Mouse (Mus musculus): ENCODE measurements at regions not wholly inside any gene's neighbourhood (a gene's known extent, or its start where the extent isn't known, plus 50 kb on each side); places are given as distances from the start of the nearest gene placed in this dataset.

DNA sequence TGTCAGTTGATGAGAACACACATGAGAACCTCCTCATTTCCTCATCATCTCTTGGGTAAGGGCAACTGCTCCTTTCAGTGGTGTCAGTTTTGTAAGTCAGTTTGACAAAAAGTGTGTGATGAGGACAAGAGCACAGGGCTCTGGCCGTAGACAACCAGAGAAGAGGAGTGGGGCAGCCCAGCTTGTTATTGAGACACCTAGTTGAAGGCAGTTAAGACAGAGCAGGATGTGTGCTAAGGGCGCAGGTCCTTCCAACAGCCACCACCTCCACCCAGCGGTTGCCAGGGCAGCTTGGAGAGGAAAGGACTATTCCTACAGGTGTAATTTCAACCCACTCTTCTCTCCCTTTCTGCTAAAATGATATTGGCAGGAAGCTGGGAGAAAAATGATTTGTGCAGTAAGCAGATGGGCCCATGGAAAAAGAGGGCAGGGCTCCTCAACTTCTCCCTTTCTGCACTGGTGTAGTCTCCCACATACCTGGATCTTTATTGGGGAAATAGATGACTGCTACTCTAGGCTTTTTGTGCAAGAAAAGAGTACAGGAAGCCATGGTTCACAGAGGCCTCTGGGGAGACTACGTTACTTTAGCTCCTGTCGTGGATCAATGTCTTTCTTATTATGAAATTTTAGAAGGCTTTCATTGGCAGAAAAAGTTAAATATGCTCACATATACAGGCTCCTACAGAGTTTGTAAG is 231.3 kb upstream of the Cited2 start:
- DNase-seq (ENCODE audit: low read depth in 3 of 3, low spot score in 3 of 3) (no peak), ATAC-seq (ENCODE audit: insufficient read depth) (no peak)
- Histone ChIP-seq H3K4me1 (replicated peaks; ENCODE audit: control insufficient read depth in 2 of 2, insufficient read depth in 2 of 2, low read length in 1 of 2) (peaks cover 4 to 6% of the 10 kb centered on the region in 2 experiments; a peak in 3 of 4 replicates), H3K4me2 (ENCODE audit: low read depth) (no peak overlapping the region), H3K9ac (replicated peaks) (no peak overlapping the region), H3K36me3 (replicated peaks; ENCODE audit: control insufficient read depth, insufficient read depth, low read depth) (no peaks in the 10 kb centered on the region), H3K27me3 (ENCODE audit: control insufficient read depth, insufficient read depth, low read length) (no peaks in the 10 kb centered on the region), H3K27ac (no peak overlapping the region), H3K9me3 (ENCODE audit: control insufficient read depth, low read length) (no peaks in the 10 kb centered on the region), H3K4me3 (ENCODE audit: insufficient read depth in 1 of 2, low read depth in 2 of 2, low read length in 2 of 2) (no peak overlapping the region)
- TF ChIP-seq EP300 (IDR thresholded peaks at IDR 0.05; ENCODE audit: low read depth) (no peak), CTCF (IDR thresholded peaks at IDR 0.05; ENCODE audit: low read depth) (no peak)
- WGBS (ENCODE audit: insufficient replicate concordance), result 71% methylated on average over 5 of the region's 5 CpGs

DNA sequence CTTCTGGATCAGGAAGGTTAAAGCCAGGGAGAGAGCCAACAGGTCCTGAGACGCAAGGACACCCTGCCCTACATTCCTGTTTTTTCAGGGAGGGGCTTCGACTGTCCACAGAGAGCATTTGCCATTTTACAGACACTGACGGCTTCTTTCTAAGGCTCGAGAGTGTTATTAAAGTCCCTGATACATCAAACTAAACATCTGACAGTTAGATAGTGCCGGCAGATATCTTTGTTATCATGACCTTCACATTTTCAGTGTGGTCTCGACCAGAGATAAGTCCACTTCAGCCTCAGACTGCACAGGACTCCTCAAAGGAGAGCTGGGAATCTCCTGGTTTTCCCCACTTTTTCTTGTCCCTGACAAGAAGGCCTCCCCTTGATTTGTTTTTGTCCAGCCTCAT is 229.9 kb upstream of the Cited2 start:
- TF ChIP-seq CTCF (IDR thresholded peaks at IDR 0.05; ENCODE audit: low read depth), result no peak
- no peak overlapping the region for H3K4me3 ChIP-seq (ENCODE audit: insufficient read depth in 1 of 2, low read depth in 2 of 2, low read length in 2 of 2)
- 25% methylated on average over 6 of the region's 6 CpGs for WGBS (ENCODE audit: insufficient replicate concordance)
- H3K4me2 ChIP-seq (ENCODE audit: low read depth), result no peak overlapping the region
- H3K36me3 ChIP-seq (replicated peaks; ENCODE audit: control insufficient read depth, insufficient read depth, low read depth), result no peaks in the 10 kb centered on the region
- no peak overlapping the region for H3K9ac ChIP-seq (replicated peaks)
- H3K9me3 ChIP-seq (ENCODE audit: control insufficient read depth, low read length), result no peaks in the 10 kb centered on the region
- H3K27me3 ChIP-seq (ENCODE audit: control insufficient read depth, insufficient read depth, low read length), result no peaks in the 10 kb centered on the region
- no peak for DNase-seq (ENCODE audit: low read depth in 3 of 3, low spot score in 3 of 3)
- H3K4me1 ChIP-seq (replicated peaks; ENCODE audit: control insufficient read depth in 2 of 2, insufficient read depth in 2 of 2, low read length in 1 of 2), result peaks cover 4 to 6% of the 10 kb centered on the region in 2 experiments; a peak in 3 of 4 replicates
- no peak for ATAC-seq (ENCODE audit: insufficient read depth)
- no peak overlapping the region for H3K27ac ChIP-seq

DNA sequence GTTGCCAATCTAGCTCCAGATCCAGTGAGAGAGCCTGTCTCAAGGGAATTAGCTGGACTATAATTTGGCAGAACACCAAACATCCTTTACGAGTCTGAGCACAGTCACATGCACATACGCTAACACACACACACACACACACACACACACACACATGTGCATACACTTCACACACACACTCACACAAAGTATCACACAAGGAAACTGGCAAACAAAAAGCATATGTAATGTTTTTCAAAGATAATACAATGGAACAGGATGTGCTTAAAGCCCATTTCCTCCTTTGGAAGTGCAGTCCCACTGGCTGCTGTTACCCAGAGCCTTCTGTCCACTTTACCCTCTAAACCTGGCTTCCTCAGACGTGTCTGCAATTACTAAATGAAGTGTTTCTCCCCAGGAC is 226.2 kb upstream of the Cited2 start:
- no peak for TF ChIP-seq EP300 (IDR thresholded peaks at IDR 0.05; ENCODE audit: low read depth)
- no peak for TF ChIP-seq CTCF (IDR thresholded peaks at IDR 0.05; ENCODE audit: low read depth)
- no peak for ATAC-seq (ENCODE audit: insufficient read depth)
- DNase-seq (ENCODE audit: low read depth in 3 of 3, low spot score in 3 of 3), result no peak
- Histone ChIP-seq H3K9ac (replicated peaks) (no peak overlapping the region), H3K9me3 (ENCODE audit: control insufficient read depth, low read length) (no peaks in the 10 kb centered on the region), H3K4me1 (replicated peaks; ENCODE audit: control insufficient read depth in 2 of 2, insufficient read depth in 2 of 2, low read length in 1 of 2) (peaks cover 4 to 6% of the 10 kb centered on the region in 2 experiments; a peak in 3 of 4 replicates), H3K4me3 (ENCODE audit: insufficient read depth in 1 of 2, low read depth in 2 of 2, low read length in 2 of 2) (no peak overlapping the region), H3K27me3 (ENCODE audit: control insufficient read depth, insufficient read depth, low read length) (no peaks in the 10 kb centered on the region), H3K4me2 (ENCODE audit: low read depth) (no peak overlapping the region), H3K27ac (no peak overlapping the region), H3K36me3 (replicated peaks; ENCODE audit: control insufficient read depth, insufficient read depth, low read depth) (no peaks in the 10 kb centered on the region)
- WGBS (ENCODE audit: insufficient replicate concordance), result 60% methylated on average over 3 of the region's 3 CpGs

DNA sequence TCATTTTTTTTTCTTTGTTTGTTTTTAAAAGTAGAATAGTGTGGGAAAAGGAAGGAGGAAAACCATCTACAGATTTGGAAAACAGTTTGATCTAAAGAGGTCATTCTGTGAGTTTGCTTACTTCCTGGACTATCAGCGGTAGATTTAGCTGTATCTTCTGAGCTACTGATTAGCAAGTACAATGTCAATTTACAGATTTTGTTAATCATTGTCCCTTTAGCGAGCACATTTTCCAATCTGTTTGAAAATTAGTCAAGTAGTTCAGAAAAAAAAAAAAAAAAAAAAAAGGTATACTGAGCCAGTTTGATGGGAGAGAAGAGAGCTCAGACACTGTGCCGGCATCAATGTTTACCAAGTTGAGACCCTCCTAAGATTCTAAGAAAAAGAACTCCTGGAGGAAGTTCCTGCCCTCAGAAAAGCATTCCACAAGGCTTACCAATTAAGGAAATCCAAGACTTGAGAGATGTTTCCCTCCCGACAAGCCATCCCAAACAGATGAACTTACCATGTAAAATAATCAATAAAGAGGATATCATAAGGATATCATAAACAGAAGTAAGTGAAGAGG is 212.3 kb upstream of the Cited2 start:
- Histone ChIP-seq H3K9ac (replicated peaks) (no peak overlapping the region), H3K27ac (no peak overlapping the region), H3K9me3 (ENCODE audit: control insufficient read depth, low read length) (no peaks in the 10 kb centered on the region), H3K4me3 (ENCODE audit: insufficient read depth in 1 of 2, low read depth in 2 of 2, low read length in 2 of 2) (no peak overlapping the region), H3K4me2 (ENCODE audit: low read depth) (no peak overlapping the region), H3K4me1 (replicated peaks; ENCODE audit: control insufficient read depth in 2 of 2, insufficient read depth in 2 of 2, low read length in 1 of 2) (no peaks in the 10 kb centered on the region), H3K27me3 (ENCODE audit: control insufficient read depth, insufficient read depth, low read length) (no peaks in the 10 kb centered on the region), H3K36me3 (replicated peaks; ENCODE audit: control insufficient read depth, insufficient read depth, low read depth) (no peaks in the 10 kb centered on the region)
- 51% methylated on average over 4 of the region's 4 CpGs for WGBS (ENCODE audit: insufficient replicate concordance)
- DNase-seq (ENCODE audit: low read depth in 3 of 3, low spot score in 3 of 3), result no peak
- ATAC-seq (ENCODE audit: insufficient read depth), result no peak
- TF ChIP-seq CTCF (IDR thresholded peaks at IDR 0.05; ENCODE audit: low read depth) (no peak), EP300 (IDR thresholded peaks at IDR 0.05; ENCODE audit: low read depth) (no peak)

DNA sequence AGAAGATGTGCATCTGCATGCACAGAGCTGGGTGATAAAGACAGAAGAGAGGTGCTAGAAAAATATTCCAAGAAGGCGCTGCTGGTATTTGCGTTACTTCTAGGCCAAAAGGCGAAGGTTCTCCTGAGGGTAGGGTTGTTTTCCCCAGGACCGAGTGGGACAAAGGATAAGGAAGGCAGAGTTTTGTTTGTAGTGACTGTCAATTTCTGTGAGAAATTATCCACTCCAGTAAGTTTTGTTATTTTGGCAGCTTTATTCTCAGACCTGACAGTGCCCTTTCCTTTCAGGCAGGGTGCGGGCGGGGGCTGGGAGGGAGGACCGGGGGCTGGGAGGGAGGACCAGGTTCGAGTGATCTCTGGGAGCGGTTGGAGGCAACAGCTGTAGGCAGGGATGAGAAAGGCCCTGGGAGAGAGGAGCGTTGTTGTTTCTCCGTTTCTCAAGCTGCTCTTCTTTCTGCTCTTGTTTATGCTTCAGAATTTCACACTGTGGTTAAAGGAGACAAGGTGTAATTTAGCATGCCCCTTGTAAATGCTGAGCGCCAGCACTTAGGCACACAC is 211.2 kb upstream of the Cited2 start:
- H3K9ac ChIP-seq (replicated peaks), result no peak overlapping the region
- no peak overlapping the region for H3K27ac ChIP-seq
- H3K27me3 ChIP-seq (ENCODE audit: control insufficient read depth, insufficient read depth, low read length), result no peaks in the 10 kb centered on the region
- H3K4me2 ChIP-seq (ENCODE audit: low read depth), result no peak overlapping the region
- no peak overlapping the region for H3K4me3 ChIP-seq (ENCODE audit: insufficient read depth in 1 of 2, low read depth in 2 of 2, low read length in 2 of 2)
- no peak for ATAC-seq (ENCODE audit: insufficient read depth)
- 67% methylated on average over 12 of the region's 12 CpGs for WGBS (ENCODE audit: insufficient replicate concordance)
- TF ChIP-seq EP300 (IDR thresholded peaks at IDR 0.05; ENCODE audit: low read depth) (no peak), CTCF (IDR thresholded peaks at IDR 0.05; ENCODE audit: low read depth) (no peak)
- DNase-seq (ENCODE audit: low read depth in 3 of 3, low spot score in 3 of 3), result no peak
- H3K9me3 ChIP-seq (ENCODE audit: control insufficient read depth, low read length), result no peaks in the 10 kb centered on the region
- no peaks in the 10 kb centered on the region for H3K4me1 ChIP-seq (replicated peaks; ENCODE audit: control insufficient read depth in 2 of 2, insufficient read depth in 2 of 2, low read length in 1 of 2)
- no peaks in the 10 kb centered on the region for H3K36me3 ChIP-seq (replicated peaks; ENCODE audit: control insufficient read depth, insufficient read depth, low read depth)

All from liver, embryonic 14.5 days (tissue).